Mouse (Mus musculus): ENCODE measurements around the gene Ifnb1.
A peak's percentile ranks its signal among the peaks of the same experiment; 100 is the strongest.
"Not testable (repeated sequence)": the region's sequence is repeated elsewhere in the genome, so short reads cannot be mapped to it uniquely, and the experiment has no call there.

Ifnb1 gene

GRCm38 (mm10) chr4:88522674-88523073 lies at the start of gene Ifnb1:
Gene Ifnb1 (minus strand): TSS chr4:88522774.
- DNase-seq: no peak

GRCm38 (mm10) chr4:88571698-88572097 lies 49.1 kb upstream of the Ifnb1 start, which contains the start of gene Ifna14:
Gene Ifna14 (minus strand): TSS chr4:88571798.
- DNase-seq: no peak

- DNase-seq: no peak
These were observed 39.2 kb upstream of the Ifnb1 start for GRCm38 (mm10) chr4:88561791-88562190.

GRCm38 (mm10) chr4:88558145-88558544 lies 35.6 kb upstream of the Ifnb1 start, which contains the start of gene Ifna15:
Gene Ifna15 (minus strand): TSS chr4:88558245.
- not testable (repeated sequence) for DNase-seq

- peak; percentile 87 to 93 for DNase-seq
These were observed 27.8 kb upstream of the Ifnb1 start for GRCm38 (mm10) chr4:88550161-88550945.

GRCm38 (mm10) chr4:88547986-88548385 lies 25.4 kb upstream of the Ifnb1 start:
- no peak for DNase-seq

- peak in 1 of 2 experiments; percentile 65 for DNase-seq
These were observed 21.2 kb upstream of the Ifnb1 start for GRCm38 (mm10) chr4:88543649-88544234.

GRCm38 (mm10) chr4:88537328-88537727 lies 14.8 kb upstream of the Ifnb1 start:
- DNase-seq: peak; percentile 14 to 46

- peak; percentile 20 to 61 for DNase-seq
These were observed 14.1 kb upstream of the Ifnb1 start for GRCm38 (mm10) chr4:88536640-88537039.

- no peak for DNase-seq
These were observed 13.2 kb upstream of the Ifnb1 start for GRCm38 (mm10) chr4:88535742-88536141.

GRCm38 (mm10) chr4:88534903-88535302 lies 12.3 kb upstream of the Ifnb1 start:
- DNase-seq: no peak

- DNase-seq: peak; percentile 62 to 77
These were observed 10.9 kb upstream of the Ifnb1 start for GRCm38 (mm10) chr4:88533499-88533898.

- DNase-seq: no peak
These were observed 8.3 kb upstream of the Ifnb1 start for GRCm38 (mm10) chr4:88530892-88531291.

GRCm38 (mm10) chr4:88530271-88530670 lies 7.7 kb upstream of the Ifnb1 start:
- no peak for DNase-seq

- DNase-seq: no peak
These were observed 3.9 kb upstream of the Ifnb1 start for GRCm38 (mm10) chr4:88526379-88527049.

GRCm38 (mm10) chr4:88525393-88525792 lies 2.8 kb upstream of the Ifnb1 start:
- DNase-seq: no peak

- peak in 1 of 2 experiments; percentile 64 for DNase-seq
These were observed 667 bp upstream of the Ifnb1 start for GRCm38 (mm10) chr4:88523241-88523640.

GRCm38 (mm10) chr4:88517957-88518356 lies 4.6 kb downstream of the Ifnb1 start:
- no peak for DNase-seq

GRCm38 (mm10) chr4:88515711-88516211 lies 6.8 kb downstream of the Ifnb1 start:
- DNase-seq: peak; percentile 56 to 67

- no peak for DNase-seq
These were observed 7.3 kb downstream of the Ifnb1 start for GRCm38 (mm10) chr4:88515250-88515649.

GRCm38 (mm10) chr4:88514403-88514802 lies 8.2 kb downstream of the Ifnb1 start:
- DNase-seq: peak; percentile 46 to 77

GRCm38 (mm10) chr4:88513743-88514142 lies 8.8 kb downstream of the Ifnb1 start:
- no peak for DNase-seq

GRCm38 (mm10) chr4:88503753-88504152 lies 18.8 kb downstream of the Ifnb1 start:
- no peak for DNase-seq

Data from kidney, postnatal 36 days (tissue).